Mouse (Mus musculus): Measurements from ENCODE around the gene Actr2. TPM values are rescaled to one million over a fixed set of nuclear protein-coding genes. Genes with fewer than 3 reads are reported as not detected.

The Actr2 gene
- polyA plus RNA-seq, 2 experiments = 62.6 to 64.4 TPM

DNA sequence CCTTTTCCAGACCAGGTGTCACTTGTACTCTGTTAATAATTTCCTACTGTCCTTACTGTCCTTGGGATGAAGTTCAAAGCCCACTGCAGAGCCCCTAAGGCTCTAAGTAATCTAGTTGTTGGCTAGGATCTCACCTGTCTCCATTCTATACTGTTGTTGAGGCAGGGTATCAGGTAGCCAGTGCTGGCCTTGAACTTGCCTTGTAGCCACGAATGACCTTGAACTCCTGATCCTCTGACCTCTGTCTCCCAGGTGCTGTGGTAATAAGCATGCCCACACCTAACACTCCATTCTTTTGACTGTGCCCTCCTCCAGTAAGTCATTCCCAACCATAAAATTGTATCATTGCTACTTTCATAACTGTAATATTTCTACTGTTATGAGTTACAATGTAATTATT lies 21.0 kb upstream of the Actr2 start:
- Histone ChIP-seq H3K4me2 (replicated peaks; ENCODE audit: low read depth, low read length, severe bottlenecking) (no peak overlapping the region), H3K36me3 (ENCODE audit: control insufficient read depth, insufficient read depth, low read length) (no peaks in the 10 kb centered on the region), H3K27ac (replicated peaks; ENCODE audit: low read depth, low read length) (no peak overlapping the region), H3K9me3 (ENCODE audit: control insufficient read depth, low read length) (no peaks in the 10 kb centered on the region), H3K27me3 (ENCODE audit: control insufficient read depth, insufficient read depth, low read length) (no peaks in the 10 kb centered on the region), H3K9ac (ENCODE audit: low read depth, low read length, severe bottlenecking) (no peak overlapping the region), H3K4me3 (replicated peaks; ENCODE audit: low read length) (no peak overlapping the region), H3K4me1 (ENCODE audit: control insufficient read depth, insufficient read depth, low read length) (no peaks in the 10 kb centered on the region)
- no peak for DNase-seq (ENCODE audit: low spot score)
- WGBS = 88% methylated on average over 1 of the region's 1 CpGs
- TF ChIP-seq POLR2A (IDR thresholded peaks at IDR 0.05; ENCODE audit: borderline replicate concordance, extremely low read depth, insufficient read depth, insufficient read length) = no peak
- no peak for ATAC-seq (ENCODE audit: low FRiP score, low read depth)

DNA sequence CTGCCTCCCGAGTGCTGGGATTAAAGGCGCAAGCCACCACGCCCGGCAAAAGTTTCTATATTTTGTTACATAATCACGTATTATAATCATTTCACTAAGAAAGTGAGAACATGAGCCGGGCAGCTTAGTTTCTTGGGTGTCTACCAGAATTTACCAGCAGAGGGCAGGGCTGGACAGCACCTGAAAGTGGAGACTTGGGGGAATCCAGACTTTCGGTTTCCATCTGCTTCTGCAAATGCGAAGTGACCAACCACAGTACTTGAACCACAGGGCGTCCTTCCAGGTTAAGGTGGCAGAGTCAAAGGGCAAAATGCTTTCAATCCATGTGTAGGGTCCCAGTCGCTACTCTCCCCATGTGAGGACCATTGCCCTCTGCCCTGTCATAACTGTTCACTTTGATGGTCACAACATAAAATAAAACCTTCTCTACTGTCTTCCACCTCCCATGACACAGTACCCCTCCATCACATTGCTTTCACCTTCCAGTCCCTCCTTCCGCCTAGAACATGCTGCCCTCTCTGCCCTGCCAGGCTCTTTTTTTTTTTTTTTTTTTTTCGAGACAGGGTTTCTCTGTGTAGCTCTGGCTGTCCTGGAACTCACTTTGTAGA lies 20.3 kb upstream of the Actr2 start:
- H3K4me3 ChIP-seq (replicated peaks; ENCODE audit: low read length) = no peak overlapping the region
- no peaks in the 10 kb centered on the region for H3K36me3 ChIP-seq (ENCODE audit: control insufficient read depth, insufficient read depth, low read length)
- no peak overlapping the region for H3K9ac ChIP-seq (ENCODE audit: low read depth, low read length, severe bottlenecking)
- H3K4me2 ChIP-seq (replicated peaks; ENCODE audit: low read depth, low read length, severe bottlenecking) = no peak overlapping the region; the same call in 1 of the 2 replicates
- 44% methylated on average over 11 of the region's 12 CpGs for WGBS
- no peaks in the 10 kb centered on the region for H3K9me3 ChIP-seq (ENCODE audit: control insufficient read depth, low read length)
- no peak for TF ChIP-seq POLR2A (IDR thresholded peaks at IDR 0.05; ENCODE audit: borderline replicate concordance, extremely low read depth, insufficient read depth, insufficient read length)
- no peaks in the 10 kb centered on the region for H3K4me1 ChIP-seq (ENCODE audit: control insufficient read depth, insufficient read depth, low read length)
- ATAC-seq (ENCODE audit: low FRiP score, low read depth) = no peak
- no peaks in the 10 kb centered on the region for H3K27me3 ChIP-seq (ENCODE audit: control insufficient read depth, insufficient read depth, low read length)
- no peak overlapping the region for H3K27ac ChIP-seq (replicated peaks; ENCODE audit: low read depth, low read length)
- peak; percentile 68 for DNase-seq (ENCODE audit: low spot score)

GRCm38 (mm10) chr11:20126673-20127516 lies 14.2 kb upstream of the Actr2 start:
- peak; percentile 33 for DNase-seq (ENCODE audit: low spot score)
- no peak for TF ChIP-seq POLR2A (IDR thresholded peaks at IDR 0.05; ENCODE audit: borderline replicate concordance, extremely low read depth, insufficient read depth, insufficient read length)
- Histone ChIP-seq H3K9me3 (ENCODE audit: control insufficient read depth, low read length) (no peaks in the 10 kb centered on the region), H3K4me2 (replicated peaks; ENCODE audit: low read depth, low read length, severe bottlenecking) (no peak overlapping the region), H3K36me3 (ENCODE audit: control insufficient read depth, insufficient read depth, low read length) (no peaks in the 10 kb centered on the region), H3K9ac (ENCODE audit: low read depth, low read length, severe bottlenecking) (no peak overlapping the region), H3K4me3 (replicated peaks; ENCODE audit: low read length) (no peak overlapping the region), H3K27ac (replicated peaks; ENCODE audit: low read depth, low read length) (no peak overlapping the region), H3K27me3 (ENCODE audit: control insufficient read depth, insufficient read depth, low read length) (no peaks in the 10 kb centered on the region), H3K4me1 (ENCODE audit: control insufficient read depth, insufficient read depth, low read length) (no peaks in the 10 kb centered on the region)
- 74% methylated on average over 10 of the region's 10 CpGs for WGBS
- no peak for ATAC-seq (ENCODE audit: low FRiP score, low read depth)

- Histone ChIP-seq H3K4me3 (replicated peaks; ENCODE audit: low read length) (no peak overlapping the region), H3K27me3 (ENCODE audit: control insufficient read depth, insufficient read depth, low read length) (no peaks in the 10 kb centered on the region), H3K27ac (replicated peaks; ENCODE audit: low read depth, low read length) (no peak overlapping the region), H3K4me2 (replicated peaks; ENCODE audit: low read depth, low read length, severe bottlenecking) (no peak overlapping the region), H3K9me3 (ENCODE audit: control insufficient read depth, low read length) (no peaks in the 10 kb centered on the region), H3K4me1 (ENCODE audit: control insufficient read depth, insufficient read depth, low read length) (no peaks in the 10 kb centered on the region), H3K36me3 (ENCODE audit: control insufficient read depth, insufficient read depth, low read length) (no peaks in the 10 kb centered on the region), H3K9ac (ENCODE audit: low read depth, low read length, severe bottlenecking) (no peak overlapping the region)
- 84% methylated on average over 1 of the region's 1 CpGs for WGBS
- DNase-seq (ENCODE audit: low spot score) (no peak), ATAC-seq (ENCODE audit: low FRiP score, low read depth) (no peak)
- TF ChIP-seq POLR2A (IDR thresholded peaks at IDR 0.05; ENCODE audit: borderline replicate concordance, extremely low read depth, insufficient read depth, insufficient read length) = no peak
Measured at GRCm38 (mm10) chr11:20125423-20125822, 12.7 kb upstream of the Actr2 start.

DNA sequence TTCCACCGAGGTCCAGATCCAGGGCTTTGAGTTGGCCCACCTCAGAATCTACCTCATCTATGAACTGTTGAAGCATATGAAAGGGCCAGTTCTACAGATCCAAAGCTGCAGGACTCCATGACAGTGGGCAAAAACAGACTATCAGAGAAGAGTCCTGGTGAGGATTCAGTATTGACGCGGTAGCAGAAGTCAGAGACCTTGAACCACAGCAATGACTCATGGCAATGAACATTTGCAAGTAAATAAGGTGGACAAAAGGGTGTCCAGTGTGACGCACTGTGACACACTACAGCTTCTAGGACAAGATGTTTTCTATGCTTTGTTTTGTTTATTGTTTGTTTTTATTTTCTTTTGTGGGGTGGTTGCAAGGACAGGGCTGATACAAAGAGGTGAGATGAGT lies 4.0 kb upstream of the Actr2 start:
- Histone ChIP-seq H3K9ac (ENCODE audit: low read depth, low read length, severe bottlenecking) (no peak overlapping the region), H3K9me3 (ENCODE audit: control insufficient read depth, low read length) (no peaks in the 10 kb centered on the region), H3K4me3 (replicated peaks; ENCODE audit: low read length) (no peak overlapping the region), H3K36me3 (ENCODE audit: control insufficient read depth, insufficient read depth, low read length) (no peaks in the 10 kb centered on the region), H3K27ac (replicated peaks; ENCODE audit: low read depth, low read length) (no peak overlapping the region), H3K4me2 (replicated peaks; ENCODE audit: low read depth, low read length, severe bottlenecking) (no peak overlapping the region), H3K4me1 (ENCODE audit: control insufficient read depth, insufficient read depth, low read length) (peaks cover 2% of the 10 kb centered on the region), H3K27me3 (ENCODE audit: control insufficient read depth, insufficient read depth, low read length) (no peaks in the 10 kb centered on the region)
- ATAC-seq (ENCODE audit: low FRiP score, low read depth) (no peak), DNase-seq (ENCODE audit: low spot score) (no peak)
- TF ChIP-seq POLR2A (IDR thresholded peaks at IDR 0.05; ENCODE audit: borderline replicate concordance, extremely low read depth, insufficient read depth, insufficient read length) = no peak
- WGBS = 93% methylated on average over 4 of the region's 4 CpGs

Data from limb, embryonic 14.5 days (tissue).